Mouse (Mus musculus): ENCODE measurements around the gene Pigr. TPM values are rescaled to one million over a fixed set of nuclear protein-coding genes. Genes with fewer than 3 reads are reported as not detected.

The Pigr gene
- polyA plus RNA-seq, 1 experiment from 2014 or later: not detected

- Histone ChIP-seq H3K4me2 (no peak overlapping the region), H3K27ac (replicated peaks) (no peak overlapping the region), H3K4me3 (no peak overlapping the region), H3K36me3 (no peaks in the 10 kb centered on the region), H3K27me3 (no peaks in the 10 kb centered on the region), H3K9me3 (no peaks in the 10 kb centered on the region), H3K9ac (no peak overlapping the region), H3K4me1 (replicated peaks) (no peaks in the 10 kb centered on the region)
- ATAC-seq (ENCODE audit: low read depth): no peak
- WGBS: 57% methylated on average over 6 of the region's 6 CpGs
Observed at GRCm38 (mm10) chr1:130802976-130803375, 23.5 kb upstream of the Pigr start.

GRCm38 (mm10) chr1:130804279-130804678 lies 22.2 kb upstream of the Pigr start:
- ATAC-seq (ENCODE audit: low read depth): no peak
- Histone ChIP-seq H3K4me1 (replicated peaks) (no peaks in the 10 kb centered on the region), H3K27me3 (no peaks in the 10 kb centered on the region), H3K9me3 (no peaks in the 10 kb centered on the region), H3K4me3 (no peak overlapping the region), H3K36me3 (no peaks in the 10 kb centered on the region), H3K4me2 (no peak overlapping the region), H3K9ac (no peak overlapping the region), H3K27ac (replicated peaks) (no peak overlapping the region)
- WGBS: 84% methylated on average over 6 of the region's 6 CpGs

- Histone ChIP-seq H3K4me2 (no peak overlapping the region), H3K36me3 (no peaks in the 10 kb centered on the region), H3K9me3 (no peaks in the 10 kb centered on the region), H3K27me3 (no peaks in the 10 kb centered on the region), H3K4me1 (replicated peaks) (no peaks in the 10 kb centered on the region), H3K27ac (replicated peaks) (no peak overlapping the region), H3K4me3 (no peak overlapping the region), H3K9ac (no peak overlapping the region)
- ATAC-seq (ENCODE audit: low read depth): no peak
- WGBS: 91% methylated on average over 3 of the region's 3 CpGs
Observed at GRCm38 (mm10) chr1:130810906-130811305, 15.6 kb upstream of the Pigr start.

GRCm38 (mm10) chr1:130811316-130811715 lies 15.2 kb upstream of the Pigr start:
- H3K9me3 ChIP-seq: no peaks in the 10 kb centered on the region
- H3K9ac ChIP-seq: no peak overlapping the region
- no peak overlapping the region for H3K4me3 ChIP-seq
- H3K4me2 ChIP-seq: no peak overlapping the region
- no peaks in the 10 kb centered on the region for H3K4me1 ChIP-seq (replicated peaks)
- no peak overlapping the region for H3K27ac ChIP-seq (replicated peaks)
- 68% methylated on average over 17 of the region's 17 CpGs for WGBS
- H3K27me3 ChIP-seq: no peaks in the 10 kb centered on the region
- no peaks in the 10 kb centered on the region for H3K36me3 ChIP-seq
- no peak for ATAC-seq (ENCODE audit: low read depth)

GRCm38 (mm10) chr1:130819737-130820136 lies 6.7 kb upstream of the Pigr start:
- WGBS: 73% methylated on average over 1 of the region's 1 CpGs
- Histone ChIP-seq H3K4me3 (no peak overlapping the region), H3K9me3 (no peaks in the 10 kb centered on the region), H3K36me3 (no peaks in the 10 kb centered on the region), H3K4me1 (replicated peaks) (no peaks in the 10 kb centered on the region), H3K9ac (no peak overlapping the region), H3K27ac (replicated peaks) (no peak overlapping the region), H3K4me2 (no peak overlapping the region), H3K27me3 (no peaks in the 10 kb centered on the region)
- no peak for ATAC-seq (ENCODE audit: low read depth)

GRCm38 (mm10) chr1:130820316-130821148 lies 6.0 kb upstream of the Pigr start:
- no peak overlapping the region for H3K9ac ChIP-seq
- H3K4me1 ChIP-seq (replicated peaks): no peaks in the 10 kb centered on the region
- H3K4me2 ChIP-seq: no peak overlapping the region
- H3K27me3 ChIP-seq: no peaks in the 10 kb centered on the region
- H3K9me3 ChIP-seq: no peaks in the 10 kb centered on the region
- no peak for ATAC-seq (ENCODE audit: low read depth)
- H3K4me3 ChIP-seq: no peak overlapping the region
- WGBS: 85% methylated on average over 7 of the region's 7 CpGs
- no peak overlapping the region for H3K27ac ChIP-seq (replicated peaks)
- no peaks in the 10 kb centered on the region for H3K36me3 ChIP-seq

- no peak for ATAC-seq (ENCODE audit: low read depth)
- H3K4me1 ChIP-seq (replicated peaks): no peaks in the 10 kb centered on the region
- H3K9ac ChIP-seq: no peak overlapping the region
- H3K9me3 ChIP-seq: no peaks in the 10 kb centered on the region
- WGBS: 78% methylated on average over 2 of the region's 2 CpGs
- no peak overlapping the region for H3K4me2 ChIP-seq
- no peaks in the 10 kb centered on the region for H3K27me3 ChIP-seq
- H3K27ac ChIP-seq (replicated peaks): no peak overlapping the region
- H3K36me3 ChIP-seq: no peaks in the 10 kb centered on the region
- no peak overlapping the region for H3K4me3 ChIP-seq
Observed at GRCm38 (mm10) chr1:130821149-130821471, 5.4 kb upstream of the Pigr start.

- Histone ChIP-seq H3K9me3 (no peaks in the 10 kb centered on the region), H3K27ac (replicated peaks) (no peak overlapping the region), H3K4me2 (no peak overlapping the region), H3K4me1 (replicated peaks) (no peaks in the 10 kb centered on the region), H3K36me3 (no peaks in the 10 kb centered on the region), H3K9ac (no peak overlapping the region), H3K27me3 (no peaks in the 10 kb centered on the region), H3K4me3 (no peak overlapping the region)
- 80% methylated on average over 9 of the region's 9 CpGs for WGBS
- no peak for ATAC-seq (ENCODE audit: low read depth)
Observed at GRCm38 (mm10) chr1:130821911-130822625, 4.4 kb upstream of the Pigr start.

GRCm38 (mm10) chr1:130828656-130829055 lies 2.2 kb downstream of the Pigr start:
- Histone ChIP-seq H3K4me3 (no peak overlapping the region), H3K36me3 (no peaks in the 10 kb centered on the region), H3K4me1 (replicated peaks) (no peaks in the 10 kb centered on the region), H3K27ac (replicated peaks) (no peak overlapping the region), H3K9ac (no peak overlapping the region), H3K4me2 (no peak overlapping the region), H3K27me3 (no peaks in the 10 kb centered on the region), H3K9me3 (no peaks in the 10 kb centered on the region)
- ATAC-seq (ENCODE audit: low read depth): no peak
- 90% methylated on average over 4 of the region's 4 CpGs for WGBS

GRCm38 (mm10) chr1:130829906-130830830 lies 3.7 kb downstream of the Pigr start:
- ATAC-seq (ENCODE audit: low read depth): no peak
- no peaks in the 10 kb centered on the region for H3K27me3 ChIP-seq
- no peak overlapping the region for H3K9ac ChIP-seq
- WGBS: 86% methylated on average over 8 of the region's 8 CpGs
- H3K4me2 ChIP-seq: no peak overlapping the region
- H3K4me3 ChIP-seq: no peak overlapping the region
- no peak overlapping the region for H3K27ac ChIP-seq (replicated peaks)
- H3K4me1 ChIP-seq (replicated peaks): no peaks in the 10 kb centered on the region
- H3K9me3 ChIP-seq: no peaks in the 10 kb centered on the region
- no peaks in the 10 kb centered on the region for H3K36me3 ChIP-seq

GRCm38 (mm10) chr1:130832230-130833149 lies 6.0 kb downstream of the Pigr start:
- 79% methylated on average over 5 of the region's 5 CpGs for WGBS
- Histone ChIP-seq H3K9me3 (no peaks in the 10 kb centered on the region), H3K27me3 (no peaks in the 10 kb centered on the region), H3K9ac (no peak overlapping the region), H3K36me3 (no peaks in the 10 kb centered on the region), H3K4me3 (no peak overlapping the region), H3K4me2 (no peak overlapping the region), H3K27ac (replicated peaks) (no peak overlapping the region), H3K4me1 (replicated peaks) (no peaks in the 10 kb centered on the region)
- ATAC-seq (ENCODE audit: low read depth): no peak

Data from neural tube, embryonic 13.5 days (tissue).